Mouse (Mus musculus) monocyte, adult 2 months (primary cell): ENCODE results near the gene Asic4.

ENCODE experiments used
- DNase-seq, 2 experiments: peaks; one replicate each; pipeline ENCODE4 v3.0.0; 2022; ENCODE audit warnings: low spot score in 2 of 2, low read depth in 1 of 2

The Asic4 gene

DNA sequence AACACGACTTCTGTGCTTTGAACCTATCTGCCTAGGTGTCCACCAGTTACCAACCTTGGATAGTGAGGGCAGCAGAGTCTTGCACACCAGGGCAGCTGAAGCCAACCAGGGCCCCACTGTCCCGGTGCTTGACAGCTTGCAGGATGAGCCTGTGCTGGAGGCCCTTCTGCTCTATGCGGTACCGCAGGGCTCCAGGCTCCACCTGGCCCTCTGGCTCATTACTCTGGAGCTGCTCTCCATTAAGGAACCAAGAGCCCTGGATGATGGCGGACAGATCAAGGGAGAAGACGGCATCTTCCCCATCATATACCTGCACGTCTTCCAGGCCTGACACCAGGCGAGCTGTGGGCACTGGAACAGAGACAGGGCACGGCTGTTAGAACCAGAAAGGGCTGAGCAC is 51.7 kb downstream of the Asic4 start:
- no peak for DNase-seq

DNA sequence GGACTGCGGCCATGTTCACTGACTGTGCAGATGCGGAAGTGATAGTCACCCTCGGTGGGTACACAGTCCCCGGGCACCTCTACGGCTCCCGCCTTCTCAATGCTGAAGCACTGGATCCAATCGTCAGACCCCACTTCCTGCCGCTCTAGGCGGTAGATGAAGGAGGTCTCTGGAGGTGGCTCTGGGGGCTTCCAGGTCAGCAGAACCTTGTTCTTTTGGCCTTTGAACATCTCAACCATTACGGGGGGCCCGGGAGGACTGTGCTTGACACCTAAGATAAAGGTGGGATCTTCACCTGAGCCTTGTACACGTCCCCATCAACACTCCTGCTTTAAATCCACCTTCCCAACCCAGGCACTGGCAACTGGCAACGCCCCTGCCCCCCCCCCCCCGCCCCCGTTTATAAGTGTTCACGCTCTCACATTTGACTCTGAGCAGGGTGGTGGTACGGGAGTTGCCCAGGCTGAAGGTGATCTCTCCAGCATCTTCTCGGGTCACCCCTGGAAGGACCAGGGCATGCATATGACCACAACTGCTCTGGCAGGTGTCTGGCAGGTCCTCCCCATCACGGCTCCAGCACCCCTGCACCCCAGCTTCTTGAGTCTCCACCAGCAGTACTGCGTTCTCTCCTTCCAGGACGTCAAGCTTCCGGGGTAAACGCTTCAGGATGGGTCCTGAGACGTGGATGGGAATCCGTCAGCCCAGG is 52.9 kb downstream of the Asic4 start:
- DNase-seq, result no peak

DNA sequence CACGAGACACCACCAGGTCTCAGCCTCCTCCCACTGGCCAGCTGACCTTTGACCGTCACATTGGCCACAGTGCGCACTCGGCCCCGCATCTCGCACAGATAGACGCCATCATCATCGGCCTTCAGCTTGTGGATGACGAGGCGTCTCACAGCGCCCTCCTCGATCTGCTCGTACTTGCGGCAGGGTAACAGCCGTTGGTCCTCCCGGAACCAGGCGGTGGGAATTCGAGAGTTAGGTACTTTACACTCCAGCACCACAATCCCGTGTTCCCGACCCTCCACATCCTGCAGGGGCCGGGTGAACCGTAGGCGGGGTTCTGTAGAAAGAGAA is 53.4 kb downstream of the Asic4 start:
- no peak for DNase-seq

GRCm38 (mm10) chr1:75504256-75505045 is 54.2 kb downstream of the Asic4 start:
- no peak for DNase-seq

DNA sequence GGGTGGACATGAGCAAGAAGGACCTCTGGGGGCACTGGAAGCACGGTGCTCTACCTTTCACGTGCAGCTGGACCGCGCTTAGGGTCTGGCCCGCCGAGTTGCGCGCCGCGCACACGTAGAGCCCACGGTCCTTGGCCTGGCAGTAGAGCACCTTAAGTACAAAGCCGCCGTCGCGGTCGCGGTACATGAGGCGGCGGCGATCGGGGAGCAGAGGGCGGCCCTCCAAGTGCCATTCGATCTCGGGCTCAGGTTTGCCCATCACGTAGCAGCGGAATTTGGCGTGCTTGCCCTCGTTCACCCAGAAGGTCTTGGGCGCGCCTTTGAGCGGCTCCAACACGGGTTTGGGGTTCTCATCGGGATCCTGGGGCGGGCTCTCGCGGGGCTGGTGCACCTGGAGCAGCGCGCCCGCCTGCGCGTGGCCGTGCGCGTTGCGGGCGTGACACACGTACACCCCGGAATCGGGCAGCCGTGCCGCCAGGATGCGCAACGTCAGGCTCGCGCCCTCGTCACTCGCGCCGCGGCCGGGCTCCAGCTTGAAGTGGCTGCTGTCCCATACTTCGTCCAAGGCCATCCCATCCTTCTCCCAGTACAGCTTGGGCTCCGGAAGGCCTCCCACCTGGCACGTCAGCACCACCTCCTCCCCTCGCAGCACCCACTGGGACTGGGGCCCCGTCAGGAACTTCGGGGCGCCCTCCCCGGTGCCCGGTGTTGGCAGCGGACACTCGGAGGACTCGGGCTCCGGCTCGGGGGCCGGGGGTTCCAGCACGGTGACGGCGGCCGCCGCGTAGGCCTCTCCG is 55.1 kb downstream of the Asic4 start:
- no peak for DNase-seq

- DNase-seq, result no peak
Observed at GRCm38 (mm10) chr1:75505956-75506831, 56.0 kb downstream of the Asic4 start, which contains the start of gene Obsl1. Gene Obsl1, minus strand, starts transcription at chr1:75506452.

DNA sequence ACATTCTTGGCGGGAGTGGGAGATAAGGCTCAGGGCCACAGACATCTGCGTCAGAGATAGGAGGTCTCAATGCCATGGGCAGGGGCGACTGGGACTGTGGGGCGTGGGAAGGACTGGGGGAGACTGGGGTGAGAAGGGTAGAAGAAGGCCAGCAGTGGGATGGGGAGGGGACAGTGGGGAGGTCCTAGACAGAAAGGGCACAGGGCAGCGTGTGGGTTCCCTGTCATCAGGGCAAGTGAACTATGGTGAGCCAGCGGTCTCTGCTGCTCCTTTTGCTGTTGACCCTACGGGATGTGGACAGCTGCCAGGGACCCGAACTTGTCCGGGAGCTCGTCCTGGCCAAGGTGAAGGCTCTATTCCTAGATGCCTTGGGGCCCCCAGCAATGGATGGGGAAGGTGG is 56.8 kb downstream of the Asic4 start, which contains the start of gene Inha:
Inha (plus strand) TSS at position 72 of the 400 bp plus-strand sequence.
- no peak for DNase-seq

GRCm38 (mm10) chr1:75509586-75509985 is 59.4 kb downstream of the Asic4 start:
- DNase-seq, result no peak

DNA sequence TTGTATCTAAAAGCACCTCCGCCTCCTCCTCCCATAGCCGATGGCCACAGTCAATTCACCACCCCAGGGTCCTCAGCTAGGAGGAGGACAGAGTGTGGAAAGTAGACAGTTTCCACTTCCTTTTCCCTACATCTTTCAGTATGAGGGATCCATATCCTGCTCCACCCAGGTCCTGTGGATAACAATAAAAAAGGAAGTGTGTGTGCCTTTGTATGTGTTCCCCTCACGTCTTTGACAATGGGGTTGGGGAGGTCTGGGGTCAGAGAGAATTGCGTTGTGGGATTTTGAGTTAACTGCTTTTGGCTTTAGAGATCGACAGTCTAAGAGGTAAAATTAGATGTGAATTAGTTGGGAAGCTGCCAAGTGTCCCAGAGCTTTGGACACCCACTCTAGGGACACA is 59.9 kb downstream of the Asic4 start:
- no peak for DNase-seq

GRCm38 (mm10) chr1:75511437-75512210 is 61.4 kb downstream of the Asic4 start:
- DNase-seq, result no peak

- DNase-seq, result no peak
Observed at GRCm38 (mm10) chr1:75512550-75512949, 62.3 kb downstream of the Asic4 start.

GRCm38 (mm10) chr1:75516703-75517380 is 66.6 kb downstream of the Asic4 start:
- no peak for DNase-seq

DNA sequence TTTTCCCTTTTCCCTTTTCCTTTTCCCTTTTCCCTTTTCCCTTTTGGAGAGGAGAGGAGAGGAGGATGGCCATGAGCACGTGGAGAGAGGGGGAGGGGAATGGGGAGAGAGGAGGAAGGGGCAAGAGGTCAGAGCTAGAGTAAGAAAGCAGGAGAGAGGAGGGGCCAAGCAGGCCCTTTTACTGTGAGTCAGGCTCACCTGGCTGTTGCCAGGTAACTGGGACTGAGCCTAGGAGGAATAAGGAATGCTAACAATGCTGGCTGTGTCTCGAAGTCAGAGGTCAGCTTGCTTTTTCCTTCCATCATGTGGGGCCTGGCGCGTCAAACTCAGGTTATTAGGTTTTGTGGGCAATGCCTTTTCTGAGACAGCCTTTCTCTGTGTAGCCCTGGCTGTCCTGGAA is 67.7 kb downstream of the Asic4 start:
- DNase-seq, result no peak

GRCm38 (mm10) chr1:75518427-75518826 is 68.2 kb downstream of the Asic4 start:
- no peak for DNase-seq

DNA sequence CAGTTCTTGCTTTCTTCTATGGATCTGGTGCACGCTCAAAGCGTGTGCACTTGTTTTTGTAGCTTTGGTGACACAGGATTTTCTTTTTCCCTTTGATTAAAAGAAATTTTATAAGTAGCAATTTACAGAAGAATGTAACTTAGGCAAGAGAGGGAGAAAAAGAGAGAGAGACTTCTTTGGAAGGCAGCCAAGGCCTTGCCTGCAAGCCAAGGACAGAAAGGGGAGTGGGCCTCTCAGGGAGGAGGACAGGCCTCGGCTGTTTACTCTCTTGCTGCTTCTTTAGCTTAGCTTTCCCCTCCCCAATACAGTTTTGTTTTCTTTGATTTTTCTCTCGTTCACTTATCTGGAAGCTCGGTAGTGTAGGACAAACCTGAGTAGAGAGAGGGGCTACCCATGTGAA is 69.3 kb downstream of the Asic4 start:
- DNase-seq, result no peak

DNA sequence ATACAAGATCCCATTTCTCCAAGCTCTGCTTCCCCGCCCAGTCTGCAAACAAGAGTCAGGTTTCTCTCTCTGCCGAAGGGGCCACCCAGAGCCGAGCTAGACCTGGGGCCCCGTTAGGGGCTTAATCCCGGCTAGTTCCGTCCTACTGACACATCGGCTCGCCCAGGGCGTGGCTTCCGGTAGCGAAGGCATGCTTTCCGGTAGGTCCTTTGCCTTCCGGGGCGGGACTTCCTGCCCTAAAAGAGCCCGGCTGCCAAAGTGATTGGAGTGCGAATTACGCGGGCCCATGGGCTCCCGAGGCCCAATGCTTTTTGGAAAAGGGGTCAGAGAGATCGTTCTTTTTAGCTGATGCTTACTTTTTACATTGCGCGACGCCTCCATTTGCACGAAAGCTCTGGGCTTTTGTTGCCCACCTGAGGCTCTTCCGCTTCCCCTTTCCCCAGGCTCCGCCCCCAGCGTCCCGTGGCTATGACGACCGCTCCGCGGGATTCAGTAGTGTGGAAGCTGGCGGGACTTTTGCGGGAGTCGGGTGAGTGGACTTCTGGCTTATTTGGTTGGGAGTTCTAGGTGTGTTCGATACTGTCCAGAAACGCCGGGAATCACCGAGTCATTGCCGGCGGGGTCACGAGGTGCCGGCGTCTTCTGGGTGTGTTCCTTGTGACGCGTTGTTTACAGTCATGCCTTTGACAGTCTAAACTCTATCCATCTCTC is 71.2 kb downstream of the Asic4 start, which contains the start of gene Stk11ip:
Stk11ip (plus strand) TSS at position 209 of the 711 bp plus-strand sequence.
- DNase-seq, result peak; percentile 88 to 91
